Mouse (Mus musculus): ENCODE measurements at regions not wholly inside any gene's neighbourhood (a gene's known extent, or its start where the extent isn't known, plus 50 kb on each side); places are given as distances from the start of the nearest gene placed in this dataset.
"Not testable (repeated sequence)": the region's sequence is repeated elsewhere in the genome, so short reads cannot be mapped to it uniquely, and the experiment has no call there.

- DNase-seq (ENCODE audit: low spot score), result not testable (repeated sequence)
Observed at GRCm38 (mm10) chr11:12913401-12913800, 448.6 kb upstream of the Cobl start.

- DNase-seq (ENCODE audit: low spot score), result no peak
Observed at GRCm38 (mm10) chr11:12873712-12874111, 409.0 kb upstream of the Cobl start.

- no peak for DNase-seq (ENCODE audit: low spot score)
Observed at GRCm38 (mm10) chr11:12872802-12873201, 408.0 kb upstream of the Cobl start.

- DNase-seq (ENCODE audit: low spot score), result no peak
Observed at GRCm38 (mm10) chr11:12872399-12872798, 407.6 kb upstream of the Cobl start.

GRCm38 (mm10) chr11:12867541-12867940 lies 402.8 kb upstream of the Cobl start:
- DNase-seq (ENCODE audit: low spot score), result no peak

- no peak for DNase-seq (ENCODE audit: low spot score)
Observed at GRCm38 (mm10) chr11:12865034-12865620, 400.4 kb upstream of the Cobl start.

GRCm38 (mm10) chr11:12859344-12859930 lies 394.7 kb upstream of the Cobl start:
- no peak for DNase-seq (ENCODE audit: low spot score)

- no peak for DNase-seq (ENCODE audit: low spot score)
Observed at GRCm38 (mm10) chr11:12858274-12858884, 393.6 kb upstream of the Cobl start.

- no peak for DNase-seq (ENCODE audit: low spot score)
Observed at GRCm38 (mm10) chr11:12857358-12858199, 392.8 kb upstream of the Cobl start.

GRCm38 (mm10) chr11:12847793-12848192 lies 383.0 kb upstream of the Cobl start:
- no peak for DNase-seq (ENCODE audit: low spot score)

- DNase-seq (ENCODE audit: low spot score), result no peak
Observed at GRCm38 (mm10) chr11:12843631-12844423, 379.1 kb upstream of the Cobl start.

GRCm38 (mm10) chr11:12841393-12841792 lies 376.6 kb upstream of the Cobl start:
- DNase-seq (ENCODE audit: low spot score), result no peak

GRCm38 (mm10) chr11:12837920-12838319 lies 373.2 kb upstream of the Cobl start:
- no peak for DNase-seq (ENCODE audit: low spot score)

GRCm38 (mm10) chr11:12837387-12837786 lies 372.6 kb upstream of the Cobl start:
- no peak for DNase-seq (ENCODE audit: low spot score)

GRCm38 (mm10) chr11:12836387-12836786 lies 371.6 kb upstream of the Cobl start:
- no peak for DNase-seq (ENCODE audit: low spot score)

- no peak for DNase-seq (ENCODE audit: low spot score)
Observed at GRCm38 (mm10) chr11:12812021-12812420, 347.3 kb upstream of the Cobl start.

GRCm38 (mm10) chr11:12810949-12811881 lies 346.5 kb upstream of the Cobl start:
- peak; percentile 11 for DNase-seq (ENCODE audit: low spot score)

Data from lung, postnatal 25 days (tissue).